Mouse (Mus musculus): ENCODE measurements around the gene Cmip. TPM values are rescaled to one million over a fixed set of nuclear protein-coding genes. Genes with fewer than 3 reads are reported as not detected.

Cmip gene
- polyA plus RNA-seq, 2 experiments: 27.1 to 39.7 TPM

GRCm38 (mm10) chr8:117345376-117345775, 88.5 kb downstream of the Cmip start:
- no peaks in the 10 kb centered on the region for H3K9me3 ChIP-seq (ENCODE audit: control insufficient read depth, low read length)
- no peaks in the 10 kb centered on the region for H3K4me1 ChIP-seq (ENCODE audit: control insufficient read depth, insufficient read depth, low read length)
- H3K27ac ChIP-seq (replicated peaks; ENCODE audit: low read depth, low read length): no peak overlapping the region
- WGBS: 90% methylated on average over 11 of the region's 11 CpGs
- no peaks in the 10 kb centered on the region for H3K27me3 ChIP-seq (ENCODE audit: control insufficient read depth, insufficient read depth, low read length)
- H3K9ac ChIP-seq (ENCODE audit: low read depth, low read length, severe bottlenecking): no peak overlapping the region
- H3K4me2 ChIP-seq (replicated peaks; ENCODE audit: low read depth, low read length, severe bottlenecking): no peak overlapping the region
- ATAC-seq (ENCODE audit: low FRiP score, low read depth) (no peak), DNase-seq (ENCODE audit: low spot score) (no peak)
- no peaks in the 10 kb centered on the region for H3K36me3 ChIP-seq (ENCODE audit: control insufficient read depth, insufficient read depth, low read length)
- no peak for TF ChIP-seq POLR2A (IDR thresholded peaks at IDR 0.05; ENCODE audit: borderline replicate concordance, extremely low read depth, insufficient read depth, insufficient read length)
- H3K4me3 ChIP-seq (replicated peaks; ENCODE audit: low read length): no peak overlapping the region

- no peak overlapping the region for H3K4me2 ChIP-seq (replicated peaks; ENCODE audit: low read depth, low read length, severe bottlenecking)
- no peaks in the 10 kb centered on the region for H3K36me3 ChIP-seq (ENCODE audit: control insufficient read depth, insufficient read depth, low read length)
- no peak overlapping the region for H3K9ac ChIP-seq (ENCODE audit: low read depth, low read length, severe bottlenecking)
- H3K4me1 ChIP-seq (ENCODE audit: control insufficient read depth, insufficient read depth, low read length): no peaks in the 10 kb centered on the region
- no peak for TF ChIP-seq POLR2A (IDR thresholded peaks at IDR 0.05; ENCODE audit: borderline replicate concordance, extremely low read depth, insufficient read depth, insufficient read length)
- H3K4me3 ChIP-seq (replicated peaks; ENCODE audit: low read length): no peak overlapping the region
- H3K9me3 ChIP-seq (ENCODE audit: control insufficient read depth, low read length): no peaks in the 10 kb centered on the region
- DNase-seq (ENCODE audit: low spot score) (no peak), ATAC-seq (ENCODE audit: low FRiP score, low read depth) (no peak)
- H3K27me3 ChIP-seq (ENCODE audit: control insufficient read depth, insufficient read depth, low read length): no peaks in the 10 kb centered on the region
- H3K27ac ChIP-seq (replicated peaks; ENCODE audit: low read depth, low read length): no peak overlapping the region
- WGBS: 72% methylated on average over 4 of the region's 4 CpGs
Observed at GRCm38 (mm10) chr8:117347556-117347955, 90.7 kb downstream of the Cmip start.

- ATAC-seq (ENCODE audit: low FRiP score, low read depth) (no peak), DNase-seq (ENCODE audit: low spot score) (no peak)
- Histone ChIP-seq H3K9me3 (ENCODE audit: control insufficient read depth, low read length) (no peaks in the 10 kb centered on the region), H3K36me3 (ENCODE audit: control insufficient read depth, insufficient read depth, low read length) (0 out of 2 replicates have a peak, but pooled peaks cover 2% of the 10 kb centered on the region), H3K4me2 (replicated peaks; ENCODE audit: low read depth, low read length, severe bottlenecking) (no peak overlapping the region), H3K27ac (replicated peaks; ENCODE audit: low read depth, low read length) (no peak overlapping the region), H3K9ac (ENCODE audit: low read depth, low read length, severe bottlenecking) (no peak overlapping the region), H3K27me3 (ENCODE audit: control insufficient read depth, insufficient read depth, low read length) (no peaks in the 10 kb centered on the region), H3K4me1 (ENCODE audit: control insufficient read depth, insufficient read depth, low read length) (no peaks in the 10 kb centered on the region), H3K4me3 (replicated peaks; ENCODE audit: low read length) (no peak overlapping the region)
- TF ChIP-seq POLR2A (IDR thresholded peaks at IDR 0.05; ENCODE audit: borderline replicate concordance, extremely low read depth, insufficient read depth, insufficient read length): no peak
- 65% methylated on average over 10 of the region's 11 CpGs for WGBS
Observed at GRCm38 (mm10) chr8:117348718-117349394, 92.0 kb downstream of the Cmip start.

DNA sequence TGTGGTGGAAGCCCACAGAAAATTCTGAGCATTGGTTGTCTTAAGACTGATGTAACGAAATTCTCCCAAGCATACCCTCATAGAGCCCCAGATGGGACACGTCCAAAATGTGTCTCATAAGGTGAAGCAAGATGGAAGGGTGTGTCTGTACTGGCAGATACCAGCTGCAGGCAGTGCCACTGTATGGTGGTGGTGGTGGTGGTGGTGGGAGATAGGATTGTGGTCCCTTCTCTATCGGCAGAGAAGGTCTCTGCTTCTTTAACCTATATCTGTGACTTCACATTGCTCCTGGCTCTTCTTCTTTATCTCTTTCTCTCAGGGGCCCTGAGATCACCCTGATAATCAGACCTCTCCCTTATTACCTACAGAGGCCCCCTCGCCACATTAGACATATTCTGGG, 92.7 kb downstream of the Cmip start:
- no peak for TF ChIP-seq POLR2A (IDR thresholded peaks at IDR 0.05; ENCODE audit: borderline replicate concordance, extremely low read depth, insufficient read depth, insufficient read length)

GRCm38 (mm10) chr8:117352098-117352497, 95.2 kb downstream of the Cmip start:
- no peaks in the 10 kb centered on the region for H3K27me3 ChIP-seq (ENCODE audit: control insufficient read depth, insufficient read depth, low read length)
- no peak for TF ChIP-seq POLR2A (IDR thresholded peaks at IDR 0.05; ENCODE audit: borderline replicate concordance, extremely low read depth, insufficient read depth, insufficient read length)
- ATAC-seq (ENCODE audit: low FRiP score, low read depth): no peak
- 0 out of 2 replicates have a peak, but pooled peaks cover 5% of the 10 kb centered on the region for H3K36me3 ChIP-seq (ENCODE audit: control insufficient read depth, insufficient read depth, low read length)
- no peaks in the 10 kb centered on the region for H3K4me1 ChIP-seq (ENCODE audit: control insufficient read depth, insufficient read depth, low read length)
- no peak overlapping the region for H3K4me2 ChIP-seq (replicated peaks; ENCODE audit: low read depth, low read length, severe bottlenecking)
- no peak overlapping the region for H3K9ac ChIP-seq (ENCODE audit: low read depth, low read length, severe bottlenecking)
- no peak for DNase-seq (ENCODE audit: low spot score)
- H3K4me3 ChIP-seq (replicated peaks; ENCODE audit: low read length): no peak overlapping the region
- no peaks in the 10 kb centered on the region for H3K9me3 ChIP-seq (ENCODE audit: control insufficient read depth, low read length)
- no peak overlapping the region for H3K27ac ChIP-seq (replicated peaks; ENCODE audit: low read depth, low read length)
- WGBS: 87% methylated on average over 4 of the region's 4 CpGs

More for the DNA sequence above, 92.7 kb downstream of the Cmip start:
- ATAC-seq (ENCODE audit: low FRiP score, low read depth): no peak
- Histone ChIP-seq H3K4me1 (ENCODE audit: control insufficient read depth, insufficient read depth, low read length) (no peaks in the 10 kb centered on the region), H3K4me3 (replicated peaks; ENCODE audit: low read length) (no peak overlapping the region), H3K4me2 (replicated peaks; ENCODE audit: low read depth, low read length, severe bottlenecking) (no peak overlapping the region), H3K9me3 (ENCODE audit: control insufficient read depth, low read length) (no peaks in the 10 kb centered on the region), H3K9ac (ENCODE audit: low read depth, low read length, severe bottlenecking) (no peak overlapping the region), H3K36me3 (ENCODE audit: control insufficient read depth, insufficient read depth, low read length) (0 out of 2 replicates have a peak, but pooled peaks cover 2% of the 10 kb centered on the region), H3K27me3 (ENCODE audit: control insufficient read depth, insufficient read depth, low read length) (no peaks in the 10 kb centered on the region), H3K27ac (replicated peaks; ENCODE audit: low read depth, low read length) (no peak overlapping the region)
- DNase-seq (ENCODE audit: low spot score): no peak
- WGBS: 87% methylated on average over 4 of the region's 4 CpGs
